ENCODE assay signal across 18 mouse cellular contexts in the genomic region with DNA sequence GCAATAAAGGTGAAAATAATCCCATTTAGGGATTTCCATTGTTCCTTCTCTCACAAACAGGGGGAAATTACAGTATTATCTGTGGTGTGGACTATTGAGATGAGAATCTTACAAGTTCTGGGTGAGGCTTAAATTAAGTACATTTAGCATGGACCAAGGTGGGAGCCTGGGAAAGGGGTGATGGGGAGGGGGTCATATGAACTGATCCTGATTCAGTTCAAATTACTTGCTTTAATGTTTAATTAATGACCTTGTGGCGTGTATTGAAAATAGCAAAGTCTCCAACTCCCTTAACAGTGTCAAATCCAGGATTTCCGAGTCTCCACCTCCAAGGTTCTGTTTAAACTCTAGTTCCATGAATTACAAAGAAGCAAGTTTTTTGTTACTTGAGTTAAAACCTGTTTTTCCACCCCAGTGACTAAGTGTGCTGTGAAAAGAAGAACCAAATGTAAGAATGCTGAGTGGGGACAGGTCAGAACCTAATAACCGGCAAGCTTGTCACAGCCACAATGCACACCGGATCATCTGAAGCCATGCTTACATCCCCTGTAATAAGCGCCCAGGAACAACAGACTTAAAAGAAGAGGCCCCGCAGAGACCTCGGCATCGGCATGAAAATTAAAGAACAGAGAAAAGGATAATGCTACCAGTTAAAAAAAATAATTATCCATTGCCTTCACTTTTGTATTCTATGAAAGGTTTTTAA.
DNase-seq lines count a peak whose midpoint lies in the region; ATAC-seq lines count a peak whose summit lies in the region.
"Had no signal": no experiment of that assay in that cellular context is flagged by ENCODE, and none has a peak within 500 bp of the region (broad histone marks: within the 10 kb centered on the region; RNA-seq: fewer than 3 reads in every experiment).

No protein-coding gene starts in this region.

- peaks cover 8% of the 10 kb centered on the region for H3K4me1 ChIP-seq in forebrain, embryonic 13.5 days
- 0 out of 2 replicates have a peak, but pooled peaks cover 2% of the 10 kb centered on the region for H3K4me1 ChIP-seq in forebrain, embryonic 15.5 days
- no peaks in the 10 kb centered on the region; the same call in 1 of the 2 replicates for H3K4me1 ChIP-seq in lung, embryonic 16.5 days (replicated peaks; ENCODE audit: control insufficient read depth, insufficient read depth, low read length)
- H3K4me1 ChIP-seq: heart, embryonic 13.5 days; liver, embryonic 15.5 days; neural tube, embryonic 15.5 days had no signal

- H3K27me3 ChIP-seq in forebrain, embryonic 13.5 days, result no peaks in the 10 kb centered on the region
- no peaks in the 10 kb centered on the region for H3K27me3 ChIP-seq in forebrain, embryonic 15.5 days
- no peaks in the 10 kb centered on the region for H3K27me3 ChIP-seq in lung, embryonic 16.5 days (ENCODE audit: control insufficient read depth, insufficient read depth, low read depth, low read length)
- H3K27me3 ChIP-seq: heart, embryonic 13.5 days; limb, embryonic 12.5 days; liver, embryonic 15.5 days; neural tube, embryonic 15.5 days; Patski had no signal

- no peak overlapping the region for H3K4me3 ChIP-seq in forebrain, embryonic 13.5 days
- H3K4me3 ChIP-seq in forebrain, embryonic 15.5 days, result no peak overlapping the region
- no peak overlapping the region for H3K4me3 ChIP-seq in lung, embryonic 16.5 days (ENCODE audit: low read length)
- H3K4me3 ChIP-seq: heart, embryonic 13.5 days; left cerebral cortex, adult 2 months; limb, embryonic 12.5 days; liver, embryonic 15.5 days; neural tube, embryonic 15.5 days had no signal

- no peak for DNase-seq in lung, adult 18-20 months
- peak; percentile 22 for DNase-seq in embryo, embryonic 11 days
- DNase-seq in retina, embryonic 14.5 days (ENCODE audit: low spot score), result peak; percentile 16
- DNase-seq in frontal cortex, postnatal 10 days (ENCODE audit: low spot score in 2 of 2), result no peak
- DNase-seq: B cell, adult 2 months; cerebellum, postnatal 36 days; lung, postnatal 4 days; thymus, postnatal 36 days had no signal

- ATAC-seq in forebrain, embryonic 13.5 days, result no peak
- ATAC-seq in forebrain, embryonic 15.5 days (replicated peaks), result no peak
- ATAC-seq in lung, embryonic 16.5 days (ENCODE audit: low read depth), result no peak
- ATAC-seq: Patski had no signal

- H3K9me3 ChIP-seq in forebrain, embryonic 13.5 days (replicated peaks), result no peaks in the 10 kb centered on the region
- no peaks in the 10 kb centered on the region for H3K9me3 ChIP-seq in forebrain, embryonic 15.5 days
- no peaks in the 10 kb centered on the region for H3K9me3 ChIP-seq in lung, embryonic 16.5 days (ENCODE audit: control insufficient read depth, low read length)
- H3K9me3 ChIP-seq: heart, embryonic 13.5 days; limb, embryonic 12.5 days; liver, embryonic 15.5 days; neural tube, embryonic 15.5 days had no signal

- H3K9ac ChIP-seq in forebrain, embryonic 13.5 days, result no peak overlapping the region
- no peak overlapping the region for H3K9ac ChIP-seq in forebrain, embryonic 15.5 days (replicated peaks)
- H3K9ac ChIP-seq in lung, embryonic 16.5 days (ENCODE audit: low read length), result no peak overlapping the region
- H3K9ac ChIP-seq: heart, embryonic 13.5 days; limb, embryonic 12.5 days; liver, embryonic 15.5 days; neural tube, embryonic 15.5 days had no signal

- H3K27ac ChIP-seq in forebrain, embryonic 13.5 days, result no peak overlapping the region
- no peak overlapping the region for H3K27ac ChIP-seq in forebrain, embryonic 15.5 days (replicated peaks)
- no peak overlapping the region for H3K27ac ChIP-seq in lung, embryonic 16.5 days (ENCODE audit: low read length)
- H3K27ac ChIP-seq: heart, embryonic 13.5 days; kidney, postnatal 0 days; left cerebral cortex, adult 2 months; limb, embryonic 12.5 days; liver, embryonic 15.5 days; neural tube, embryonic 15.5 days had no signal

- H3K4me2 ChIP-seq in forebrain, embryonic 13.5 days, result 0 out of 2 replicates have a peak overlapping the region, but pooled peaks have one; percentile 2
- no peak overlapping the region for H3K4me2 ChIP-seq in forebrain, embryonic 15.5 days (replicated peaks)
- peak overlapping the region; percentile 25; the same call in 1 of the 2 replicates for H3K4me2 ChIP-seq in lung, embryonic 16.5 days (ENCODE audit: low read depth, low read length)
- H3K4me2 ChIP-seq: heart, embryonic 13.5 days; limb, embryonic 12.5 days; liver, embryonic 15.5 days; neural tube, embryonic 15.5 days had no signal

- 3% methylated on average over 8 of the region's 8 CpGs for WGBS in forebrain, embryonic 13.5 days
- 5% methylated on average over 8 of the region's 8 CpGs for WGBS in forebrain, embryonic 15.5 days
- WGBS in lung, embryonic 16.5 days, result 38% methylated on average over 8 of the region's 8 CpGs

- H3K36me3 ChIP-seq in forebrain, embryonic 13.5 days (ENCODE audit: poor library complexity, severe bottlenecking), result no peaks in the 10 kb centered on the region
- H3K36me3 ChIP-seq in forebrain, embryonic 15.5 days, result no peaks in the 10 kb centered on the region
- no peaks in the 10 kb centered on the region for H3K36me3 ChIP-seq in lung, embryonic 16.5 days (ENCODE audit: control insufficient read depth, insufficient read depth, low read length)
- H3K36me3 ChIP-seq: heart, embryonic 13.5 days; limb, embryonic 12.5 days; liver, embryonic 15.5 days; neural tube, embryonic 15.5 days had no signal

Comparison
In these comparisons a context has a peak if more than half of its experiments do, and no peak if none do; other contexts are left out.
1. DNase-seq: peak in embryo, embryonic 11 days (single experiment) and retina, embryonic 14.5 days (single experiment); none in lung, adult 18-20 months (0 of 2) and frontal cortex, postnatal 10 days (0 of 2).